Mouse (Mus musculus): ENCODE results near the gene Nisch. TPM values are rescaled to one million over a fixed set of nuclear protein-coding genes. Genes with fewer than 3 reads are reported as not detected.

Nisch gene
- 343 and 370 TPM in 2 replicates for polyA plus RNA-seq (2012; rRNA removed)

- DNase-seq (ENCODE audit: extremely low spot score in 1 of 2, low spot score in 1 of 2) = no peak
These were observed at the start of gene Nisch for GRCm38 (mm10) chr14:31216846-31217245. Gene Nisch, minus strand, starts transcription at chr14:31216946.

- DNase-seq (ENCODE audit: extremely low spot score in 1 of 2, low spot score in 1 of 2) = no peak
These were observed 44.2 kb upstream of the Nisch start for GRCm38 (mm10) chr14:31260932-31261331.

DNA sequence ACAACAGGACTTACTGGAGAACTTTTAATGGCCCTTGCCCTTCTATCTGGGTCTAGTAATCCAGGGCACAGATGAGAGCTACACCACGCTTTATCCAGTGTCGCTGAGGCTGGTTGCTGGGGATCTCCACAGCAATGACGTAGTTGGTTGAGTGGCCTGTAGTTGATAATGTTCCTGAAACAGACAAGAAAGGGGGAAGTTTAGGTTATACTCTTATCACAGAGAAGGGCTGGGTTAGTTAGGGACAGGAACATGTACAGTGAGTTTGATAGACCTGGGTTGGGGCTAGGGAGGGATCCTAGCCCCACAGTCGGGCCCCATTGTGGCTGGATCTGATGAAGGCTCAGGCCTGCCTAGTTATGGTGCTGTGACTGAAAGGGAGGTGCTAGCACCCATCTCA, 43.6 kb upstream of the Nisch start:
- no peak for DNase-seq (ENCODE audit: extremely low spot score in 1 of 2, low spot score in 1 of 2)

DNA sequence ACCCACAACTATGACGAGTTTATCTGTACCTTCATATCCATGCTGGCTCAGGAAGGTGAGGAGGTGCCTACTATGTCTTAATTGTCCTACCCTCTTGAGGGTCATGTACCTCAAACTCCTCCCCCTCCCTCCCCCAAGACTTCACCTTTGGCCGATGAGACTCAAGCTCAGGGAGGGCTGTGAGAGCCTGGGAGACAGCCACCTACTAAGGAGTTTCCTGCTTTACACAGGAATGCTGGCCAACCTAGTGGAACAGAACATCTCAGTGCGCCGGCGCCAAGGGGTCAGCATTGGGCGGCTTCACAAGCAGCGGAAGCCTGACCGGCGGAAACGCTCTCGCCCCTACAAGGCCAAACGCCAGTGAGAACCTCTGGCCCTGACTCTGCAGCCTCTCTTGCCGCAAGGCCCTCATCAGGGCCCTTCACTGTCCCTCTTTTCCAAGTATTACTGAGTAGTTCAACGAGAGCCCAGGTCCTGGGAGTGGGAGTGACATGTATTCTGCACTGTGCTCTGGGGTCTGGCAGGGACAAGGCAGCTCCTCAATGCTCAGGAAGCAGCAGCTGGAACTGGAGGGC, 41.8 kb upstream of the Nisch start:
- no peak for DNase-seq (ENCODE audit: extremely low spot score in 1 of 2, low spot score in 1 of 2)

GRCm38 (mm10) chr14:31252091-31252490, 35.3 kb upstream of the Nisch start:
- no peak for DNase-seq (ENCODE audit: extremely low spot score in 1 of 2, low spot score in 1 of 2)

DNA sequence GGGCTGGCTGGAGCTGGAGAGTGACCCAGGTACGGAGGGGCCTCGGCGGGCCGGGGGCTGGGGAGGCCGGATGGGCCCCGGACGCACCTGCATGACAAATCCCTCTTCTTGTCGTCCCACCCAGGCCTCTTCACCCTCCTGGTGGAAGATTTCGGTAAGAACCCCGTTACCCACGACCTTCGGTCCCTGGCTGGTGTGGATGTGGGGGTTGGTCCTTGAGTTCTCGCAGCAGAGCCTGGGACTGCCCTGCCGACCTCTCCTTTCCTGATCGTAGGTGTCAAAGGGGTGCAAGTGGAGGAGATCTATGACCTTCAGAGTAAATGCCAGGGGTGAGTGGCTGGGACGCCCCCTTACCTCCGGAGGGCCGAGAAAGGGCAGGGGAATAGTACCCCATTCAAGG, 34.9 kb upstream of the Nisch start:
- DNase-seq (ENCODE audit: extremely low spot score in 1 of 2, low spot score in 1 of 2) = no peak

GRCm38 (mm10) chr14:31251084-31251604, 34.4 kb upstream of the Nisch start, which contains the start of the genes Phf7 and Bap1:
Gene Phf7, minus strand, starts transcription at chr14:31251317.
Gene Bap1, plus strand, starts transcription at chr14:31251450.
- DNase-seq (ENCODE audit: extremely low spot score in 1 of 2, low spot score in 1 of 2) = peak; percentile 83 to 97

DNA sequence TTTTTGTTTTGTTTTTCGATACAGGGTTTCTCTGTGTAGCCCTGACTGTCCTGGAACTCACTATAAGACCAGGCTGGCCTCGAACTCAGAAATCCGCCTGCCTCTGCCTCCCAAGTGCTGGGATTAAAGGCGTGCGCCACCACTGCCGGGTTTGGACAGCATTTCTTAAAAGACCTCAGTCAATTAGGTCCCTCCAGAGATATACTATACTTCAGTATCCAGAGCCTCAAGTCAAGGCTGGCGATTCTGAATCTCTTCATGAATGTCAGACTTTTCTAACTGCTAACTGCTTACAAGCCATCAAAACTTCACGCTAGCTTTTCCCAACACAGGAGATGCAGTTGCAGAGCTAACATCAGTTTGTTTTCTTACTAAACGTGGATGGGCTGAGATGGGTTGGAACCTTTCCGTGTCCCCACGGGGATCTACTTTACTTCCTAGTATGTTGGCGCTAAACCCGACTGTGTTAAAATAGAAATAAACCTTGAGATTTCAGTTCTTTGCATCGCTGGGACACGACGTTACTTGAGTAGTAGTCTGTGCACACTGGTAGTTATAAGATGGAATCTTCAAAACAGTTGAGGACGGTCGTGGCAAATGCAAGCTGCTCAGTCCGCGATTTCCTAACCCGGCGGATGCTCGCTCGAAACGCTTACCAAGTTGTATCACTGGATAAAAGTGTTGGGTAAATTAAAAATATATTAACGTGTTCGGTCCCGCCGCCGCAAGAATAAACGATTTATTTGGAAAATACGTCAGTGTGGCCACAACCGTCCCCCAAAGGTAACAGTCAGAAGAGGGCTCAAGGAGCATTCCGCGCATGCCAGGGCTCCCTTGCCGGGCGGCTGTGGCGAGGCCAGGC, 33.7 kb upstream of the Nisch start:
- DNase-seq (ENCODE audit: extremely low spot score in 1 of 2, low spot score in 1 of 2) = no peak

DNA sequence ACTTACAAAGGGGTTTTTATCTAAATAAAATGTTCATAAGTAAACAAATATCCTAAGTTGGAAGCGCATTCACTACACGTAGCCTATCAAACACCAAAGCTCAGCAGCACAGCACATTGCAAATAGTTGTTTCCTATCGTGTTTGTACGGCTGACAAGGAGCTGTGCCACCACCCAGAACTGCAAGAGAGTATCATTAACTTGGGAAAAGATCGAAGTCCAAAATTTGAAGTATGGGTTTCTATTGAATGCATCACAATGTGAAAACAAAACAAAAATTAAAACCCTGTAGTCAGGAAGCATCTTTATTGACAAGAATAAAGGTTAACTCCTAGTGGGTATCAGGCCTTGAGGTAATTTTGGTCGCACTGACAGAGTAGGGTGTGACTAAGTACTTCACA, 31.6 kb upstream of the Nisch start:
- DNase-seq (ENCODE audit: extremely low spot score in 1 of 2, low spot score in 1 of 2) = no peak

DNA sequence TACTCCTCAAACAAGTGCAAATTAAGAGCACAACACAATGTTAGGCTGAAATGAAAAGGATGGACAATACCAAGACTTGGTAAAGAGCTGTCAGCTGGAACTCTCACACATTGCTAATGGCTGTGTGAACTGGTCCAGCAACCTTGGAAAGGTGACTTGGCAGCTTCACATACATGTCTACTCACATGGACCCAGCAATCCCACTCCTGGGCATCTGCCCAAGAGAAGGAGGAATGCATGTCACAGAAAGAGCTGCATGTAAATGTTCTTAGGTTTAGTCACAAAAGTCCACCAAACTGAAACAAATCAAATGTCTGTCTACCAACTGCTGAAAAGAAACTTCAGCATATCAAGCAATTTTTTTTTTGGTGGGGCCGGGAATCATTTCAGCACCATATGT, 29.2 kb upstream of the Nisch start:
- DNase-seq (ENCODE audit: extremely low spot score in 1 of 2, low spot score in 1 of 2) = no peak

DNA sequence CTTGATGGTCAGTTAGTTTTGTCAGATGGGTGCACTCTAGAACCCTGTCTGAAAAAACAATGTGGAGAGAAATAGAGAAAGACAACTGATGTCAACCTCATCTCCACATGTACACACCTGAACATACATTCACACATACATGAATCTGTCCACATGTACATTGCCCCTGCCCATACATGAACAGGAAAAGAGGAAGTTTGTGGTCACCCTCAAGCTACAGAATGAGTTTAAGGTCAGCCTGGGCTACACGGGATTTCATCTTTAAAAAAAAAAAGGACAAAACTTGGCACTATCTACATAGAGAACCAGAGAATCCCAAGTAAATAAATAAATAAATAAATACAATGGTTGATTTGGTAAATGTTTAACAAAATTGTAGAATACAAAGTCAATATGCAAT, 28.0 kb upstream of the Nisch start:
- DNase-seq (ENCODE audit: extremely low spot score in 1 of 2, low spot score in 1 of 2) = no peak

DNA sequence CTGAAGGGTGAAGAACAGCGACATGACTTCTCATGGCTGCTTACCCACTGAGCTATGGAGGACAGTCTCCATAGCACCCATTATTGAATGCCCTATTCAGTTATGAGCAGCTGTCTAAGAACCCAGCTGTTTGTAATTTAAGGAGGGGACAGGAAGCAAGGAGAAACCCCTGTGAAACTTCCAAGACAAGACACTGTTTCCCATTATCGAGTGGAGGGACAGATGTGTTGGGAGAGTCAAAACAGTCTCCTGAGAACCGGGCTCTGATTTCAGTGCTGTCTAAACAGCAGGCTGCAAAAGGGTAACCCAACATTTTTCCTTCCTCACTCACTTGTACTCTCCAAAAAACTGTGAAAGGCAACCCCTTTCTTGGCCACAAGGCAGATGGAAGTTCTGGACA, 23.8 kb upstream of the Nisch start:
- DNase-seq (ENCODE audit: extremely low spot score in 1 of 2, low spot score in 1 of 2) = no peak

DNA sequence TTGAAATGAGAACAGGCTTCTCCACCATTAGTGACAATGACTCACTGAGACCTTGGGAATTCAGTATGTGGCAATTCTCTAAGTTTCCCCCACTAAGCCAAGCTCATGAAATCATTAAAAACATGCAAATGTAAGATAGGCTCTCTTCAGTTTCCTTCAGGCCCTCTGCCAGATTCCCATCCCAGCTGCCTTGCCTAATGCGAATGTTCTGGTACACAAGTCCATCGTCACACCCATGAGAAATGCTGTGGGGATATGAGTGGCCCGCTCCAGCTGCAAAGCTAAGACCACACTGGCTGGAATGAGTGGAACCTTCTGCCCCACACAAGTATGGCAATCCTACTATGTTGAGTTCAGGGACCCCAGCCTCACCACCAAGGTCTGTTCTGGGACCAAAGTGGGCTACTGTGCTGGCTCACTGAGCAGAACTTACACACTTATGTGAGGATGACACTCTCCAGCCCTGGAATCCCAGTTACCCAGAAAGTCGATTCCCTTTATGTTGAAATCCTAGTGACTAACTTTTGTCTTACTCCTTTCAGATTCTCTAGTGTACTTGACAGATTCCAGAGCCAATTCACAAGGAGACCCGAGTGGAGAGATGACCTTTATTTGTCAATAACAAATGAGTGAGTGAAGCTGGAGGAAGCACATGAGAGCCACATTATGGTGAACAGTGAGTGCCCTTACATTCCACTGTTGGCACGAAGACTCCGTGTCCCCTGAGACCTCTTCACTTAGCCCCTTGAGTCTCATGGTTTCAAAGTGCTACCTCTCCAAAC, 20.5 kb upstream of the Nisch start:
- DNase-seq (ENCODE audit: extremely low spot score in 1 of 2, low spot score in 1 of 2) = no peak

- DNase-seq (ENCODE audit: extremely low spot score in 1 of 2, low spot score in 1 of 2) = peak; percentile 49 to 95
These were observed 17.3 kb upstream of the Nisch start for GRCm38 (mm10) chr14:31233996-31234591.

DNA sequence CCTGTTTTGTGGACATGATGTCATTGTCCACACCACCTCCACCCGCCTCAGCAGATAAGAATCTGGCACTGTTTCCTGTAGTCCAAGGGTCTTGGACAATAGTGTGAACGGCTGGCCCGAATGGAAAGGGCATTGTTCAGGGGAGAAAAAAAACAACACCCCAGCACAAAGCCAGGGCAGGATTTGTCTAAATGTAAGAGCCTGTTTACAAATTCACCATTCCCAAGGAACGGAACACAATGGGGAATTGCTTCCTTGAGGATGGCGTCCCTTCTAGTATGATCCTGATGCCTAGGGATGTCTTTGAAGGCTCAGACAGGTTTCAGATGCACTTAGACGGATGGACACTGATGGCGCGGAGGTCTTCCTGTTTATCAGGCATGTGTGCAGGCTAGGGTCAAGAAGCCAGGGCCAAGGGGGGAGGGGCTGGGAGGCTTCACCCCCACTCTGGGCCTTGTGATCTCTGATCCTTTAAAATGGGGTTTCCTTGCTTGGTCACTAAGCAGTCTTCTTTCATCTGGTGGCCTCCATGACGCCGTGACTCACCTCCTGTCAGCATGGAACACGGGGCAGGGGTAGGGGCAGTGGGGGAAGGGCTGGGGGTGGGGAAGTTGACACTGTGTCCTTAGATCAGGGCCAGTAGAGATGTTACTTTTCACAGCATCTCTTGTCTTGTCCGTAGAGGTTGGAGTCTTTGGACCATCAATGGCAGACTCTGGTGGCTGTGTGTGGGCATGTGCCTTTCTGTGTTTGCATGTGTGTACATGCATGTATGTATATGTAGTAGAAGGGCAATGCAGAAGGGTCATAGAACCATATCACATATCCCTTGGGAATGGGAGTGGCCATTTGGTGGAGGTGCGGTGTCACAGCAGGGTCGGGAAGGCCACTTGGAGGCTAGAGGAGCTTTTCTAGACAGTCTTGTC, 16.6 kb upstream of the Nisch start:
- no peak for DNase-seq (ENCODE audit: extremely low spot score in 1 of 2, low spot score in 1 of 2)

GRCm38 (mm10) chr14:31232404-31233069, 15.8 kb upstream of the Nisch start:
- no peak for DNase-seq (ENCODE audit: extremely low spot score in 1 of 2, low spot score in 1 of 2)

GRCm38 (mm10) chr14:31230442-31230841, 13.7 kb upstream of the Nisch start:
- no peak for DNase-seq (ENCODE audit: extremely low spot score in 1 of 2, low spot score in 1 of 2)

- DNase-seq (ENCODE audit: extremely low spot score in 1 of 2, low spot score in 1 of 2) = no peak
These were observed 11.5 kb upstream of the Nisch start for GRCm38 (mm10) chr14:31228234-31228633.

DNA sequence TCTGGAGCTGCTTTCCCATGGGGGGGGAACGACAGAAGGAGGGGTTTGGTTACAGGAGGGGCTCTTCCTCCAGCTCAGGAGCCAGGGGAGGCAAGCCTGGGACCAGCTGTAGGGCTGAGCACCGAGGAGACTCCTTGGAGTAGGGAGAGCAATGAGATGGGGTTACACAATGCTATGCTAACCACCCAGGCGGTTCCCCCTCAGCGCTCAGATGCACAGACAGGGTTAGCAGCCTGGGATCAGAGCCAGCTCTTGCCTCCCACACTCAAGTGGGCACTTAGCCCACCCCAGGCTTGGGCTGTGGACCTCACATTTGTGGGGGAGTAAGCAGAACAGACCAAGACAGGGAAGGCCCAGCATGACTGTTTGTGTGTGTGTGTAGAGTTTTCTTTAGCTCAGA, 10.2 kb upstream of the Nisch start:
- DNase-seq (ENCODE audit: extremely low spot score in 1 of 2, low spot score in 1 of 2) = peak in 1 of 2 experiments; percentile 66
